Mouse (Mus musculus) kidney, embryonic 15.5 days (tissue): ENCODE results near the gene Pla2g12a. TPM values are rescaled to one million over a fixed set of nuclear protein-coding genes. Genes with fewer than 3 reads are reported as not detected.

Experiments used
- ATAC-seq: fragments of 200-750 bp; cut with Nextera tagmentation; replicated peaks from 2 replicates; pipeline ENCODE4 v1.8.0; 2017; ENCODE audit warnings: moderate TSS enrichment; ENCODE audit not compliant: low FRiP score
- H3K27ac ChIP-seq: fragments of 300-500 bp; sonication (generic); 2 replicates; pipeline ENCODE4 v1.5.1; 2015; ENCODE audit warnings: mild to moderate bottlenecking, inconsistent platforms
- H3K27me3 ChIP-seq: fragments of 300-500 bp; sonication (generic); 2 replicates; pipeline ENCODE4 v1.6.1; 2015; ENCODE audit warnings: inconsistent platforms
- H3K36me3 ChIP-seq: fragments of 300-500 bp; sonication (generic); 2 replicates; pipeline ENCODE4 v1.6.1; 2015; ENCODE audit warnings: inconsistent platforms
- H3K4me1 ChIP-seq: fragments of 300-500 bp; sonication (generic); 2 replicates; pipeline ENCODE4 v1.6.1; 2015; ENCODE audit warnings: inconsistent platforms
- H3K4me2 ChIP-seq: fragments of 300-500 bp; sonication (generic); 2 replicates; pipeline ENCODE4 v1.6.1; 2015; ENCODE audit warnings: moderate library complexity, mild to moderate bottlenecking, inconsistent platforms
- H3K4me3 ChIP-seq: fragments of 300-500 bp; sonication (generic); replicated peaks from 2 replicates; pipeline ENCODE4 v1.5.1; 2015; ENCODE audit warnings: mild to moderate bottlenecking, inconsistent platforms
- H3K9ac ChIP-seq: fragments of 300-500 bp; sonication (generic); 2 replicates; pipeline ENCODE4 v1.6.1; 2015; ENCODE audit warnings: mild to moderate bottlenecking, inconsistent platforms
- H3K9me3 ChIP-seq: fragments of 300-500 bp; sonication (generic); replicated peaks from 2 replicates; pipeline ENCODE4 v1.6.1; 2016; ENCODE audit warnings: inconsistent platforms
- WGBS: fragments of 180-500 bp; shearing (Covaris S2); methylation state at CpG from one replicate; pipeline ENCODE4 v1.1.7; 2015; ENCODE audit warnings: mixed read lengths; 5-methylcytosine and 5-hydroxymethylcytosine counted together
- polyA plus RNA-seq: library from polyadenylated mRNA; unstranded; fragments of >200 nt; fragmentation: Nextera tagmentation; extraction: Ambion mirVana; gene quantifications from 2 replicates; pipeline ENCODE4 v1.2.1, GENCODE M21; 2015

The Pla2g12a gene
- polyA plus RNA-seq, 1 experiment from 2014 or later: 43.8 TPM

- Histone ChIP-seq H3K4me3 (no peak overlapping the region), H3K27me3 (no peaks in the 10 kb centered on the region), H3K36me3 (peaks cover 26% of the 10 kb centered on the region), H3K4me1 (peaks cover 21% of the 10 kb centered on the region), H3K9me3 (no peaks in the 10 kb centered on the region), H3K9ac (no peak overlapping the region), H3K4me2 (no peak overlapping the region), H3K27ac (no peak overlapping the region)
- ATAC-seq: no peak
- whole genome bisulfite sequencing: 83% methylated on average over 8 of the region's 8 CpGs
These were observed 25.5 kb downstream of the Pla2g12a start for GRCm38 (mm10) chr3:129903866-129904265.

DNA sequence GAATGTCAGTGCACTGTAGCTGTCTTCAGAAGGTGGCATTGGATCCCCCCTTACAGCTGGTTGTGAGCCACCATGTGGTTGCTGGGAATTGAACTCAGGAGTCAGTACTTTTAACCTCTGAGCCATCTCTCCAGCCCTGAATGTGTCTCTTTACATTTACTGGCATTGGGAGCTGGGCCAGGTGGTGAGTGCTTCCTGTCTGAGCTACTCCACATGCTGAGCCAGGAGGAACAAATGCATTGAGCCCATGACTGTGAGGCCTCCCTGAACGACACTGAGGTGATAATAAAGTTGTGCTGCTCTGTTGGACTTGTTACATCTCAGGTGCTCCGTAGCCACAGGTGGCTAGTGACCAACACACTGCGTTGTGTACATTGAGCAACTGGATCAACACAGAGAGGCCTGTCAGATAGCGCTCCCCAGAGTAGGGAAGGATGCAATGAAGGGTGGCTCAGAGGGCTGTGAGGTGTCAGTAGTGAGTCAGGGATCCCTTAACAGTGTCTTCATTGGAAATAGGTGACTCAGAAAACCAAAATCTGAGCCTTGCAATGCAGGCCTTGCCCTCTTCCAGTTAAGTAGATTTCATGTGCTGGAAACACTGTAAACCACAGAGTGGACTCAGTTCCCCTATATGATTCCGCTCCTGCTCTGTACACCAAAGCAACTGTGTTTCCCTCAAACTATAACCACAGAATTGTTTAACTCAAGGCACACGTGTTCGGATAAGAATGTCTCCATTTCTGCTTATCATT lies 26.2 kb downstream of the Pla2g12a start:
- H3K27ac ChIP-seq: no peak overlapping the region
- H3K4me3 ChIP-seq: no peak overlapping the region
- no peak overlapping the region for H3K9ac ChIP-seq
- H3K36me3 ChIP-seq: peaks cover 33% of the 10 kb centered on the region
- no peaks in the 10 kb centered on the region for H3K27me3 ChIP-seq
- H3K4me1 ChIP-seq: peaks cover 21% of the 10 kb centered on the region
- H3K4me2 ChIP-seq: no peak overlapping the region
- WGBS: 85% methylated on average over 7 of the region's 7 CpGs
- ATAC-seq: no peak
- H3K9me3 ChIP-seq: no peaks in the 10 kb centered on the region

GRCm38 (mm10) chr3:129912025-129912424 lies 33.6 kb downstream of the Pla2g12a start:
- H3K4me1 ChIP-seq: no peaks in the 10 kb centered on the region
- H3K4me3 ChIP-seq: no peak overlapping the region
- no peak overlapping the region for H3K27ac ChIP-seq
- H3K4me2 ChIP-seq: no peak overlapping the region
- H3K9ac ChIP-seq: no peak overlapping the region
- ATAC-seq: no peak
- H3K36me3 ChIP-seq: peaks cover 73% of the 10 kb centered on the region
- no peaks in the 10 kb centered on the region for H3K27me3 ChIP-seq
- WGBS: 96% methylated on average over 14 of the region's 14 CpGs
- no peaks in the 10 kb centered on the region for H3K9me3 ChIP-seq

DNA sequence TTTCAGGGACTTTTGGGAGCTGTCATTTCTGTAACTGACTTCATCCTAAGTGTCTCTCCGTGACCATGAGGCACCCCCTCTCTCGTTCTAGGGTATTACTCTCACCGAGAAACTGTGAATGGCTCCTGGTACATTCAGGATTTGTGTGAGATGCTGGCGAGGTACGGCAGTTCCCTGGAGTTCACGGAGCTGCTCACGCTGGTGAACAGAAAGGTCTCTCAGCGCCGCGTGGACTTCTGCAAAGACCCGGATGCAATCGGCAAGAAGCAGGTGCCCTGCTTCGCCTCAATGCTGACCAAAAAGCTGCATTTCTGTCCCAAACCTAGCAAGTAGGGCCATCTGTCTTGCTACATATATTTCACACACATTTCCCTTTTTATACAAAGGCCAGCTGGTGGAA lies 34.8 kb downstream of the Pla2g12a start:
- ATAC-seq: no peak
- H3K4me3 ChIP-seq: no peak overlapping the region
- WGBS: 93% methylated on average over 13 of the region's 13 CpGs
- H3K4me1 ChIP-seq: no peaks in the 10 kb centered on the region
- no peak overlapping the region for H3K27ac ChIP-seq
- H3K9me3 ChIP-seq: no peaks in the 10 kb centered on the region
- peaks cover 70% of the 10 kb centered on the region for H3K36me3 ChIP-seq
- H3K9ac ChIP-seq: no peak overlapping the region
- H3K4me2 ChIP-seq: no peak overlapping the region
- no peaks in the 10 kb centered on the region for H3K27me3 ChIP-seq

- whole genome bisulfite sequencing: 83% methylated on average over 3 of the region's 3 CpGs
- Histone ChIP-seq H3K36me3 (peaks cover 29% of the 10 kb centered on the region), H3K4me3 (no peak overlapping the region), H3K27me3 (no peaks in the 10 kb centered on the region), H3K4me1 (no peaks in the 10 kb centered on the region), H3K9me3 (no peaks in the 10 kb centered on the region), H3K27ac (no peak overlapping the region), H3K4me2 (no peak overlapping the region), H3K9ac (no peak overlapping the region)
- no peak for ATAC-seq
These were observed 39.0 kb downstream of the Pla2g12a start for GRCm38 (mm10) chr3:129917424-129917823.

DNA sequence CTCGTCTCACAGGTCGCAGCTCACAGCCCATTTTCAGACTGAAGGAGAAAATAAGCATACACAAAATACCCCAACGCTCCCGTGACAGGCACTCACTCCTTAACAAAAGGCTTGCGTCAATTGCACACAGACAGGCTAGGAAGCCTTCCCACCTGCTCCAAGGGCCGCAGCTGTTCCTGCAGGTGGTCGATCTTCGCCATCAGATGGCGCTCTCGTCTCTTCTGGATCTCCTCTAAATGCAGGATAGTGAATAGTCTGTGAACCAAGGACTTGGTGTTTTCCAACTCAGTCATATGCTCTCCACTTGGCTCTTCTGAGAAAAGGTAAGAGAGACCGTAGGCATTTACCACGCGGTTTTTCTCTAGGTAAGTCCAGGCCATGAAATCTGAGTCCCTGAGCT lies 40.0 kb downstream of the Pla2g12a start:
- H3K4me3 ChIP-seq: no peak overlapping the region
- no peaks in the 10 kb centered on the region for H3K27me3 ChIP-seq
- no peak overlapping the region for H3K9ac ChIP-seq
- 15% methylated on average over 13 of the region's 13 CpGs for WGBS
- no peaks in the 10 kb centered on the region for H3K9me3 ChIP-seq
- H3K27ac ChIP-seq: no peak overlapping the region
- no peak overlapping the region for H3K4me2 ChIP-seq
- H3K4me1 ChIP-seq: no peaks in the 10 kb centered on the region
- 0 out of 2 replicates have a peak, but pooled peaks have one; percentile 46 for ATAC-seq
- H3K36me3 ChIP-seq: peaks cover 19% of the 10 kb centered on the region

DNA sequence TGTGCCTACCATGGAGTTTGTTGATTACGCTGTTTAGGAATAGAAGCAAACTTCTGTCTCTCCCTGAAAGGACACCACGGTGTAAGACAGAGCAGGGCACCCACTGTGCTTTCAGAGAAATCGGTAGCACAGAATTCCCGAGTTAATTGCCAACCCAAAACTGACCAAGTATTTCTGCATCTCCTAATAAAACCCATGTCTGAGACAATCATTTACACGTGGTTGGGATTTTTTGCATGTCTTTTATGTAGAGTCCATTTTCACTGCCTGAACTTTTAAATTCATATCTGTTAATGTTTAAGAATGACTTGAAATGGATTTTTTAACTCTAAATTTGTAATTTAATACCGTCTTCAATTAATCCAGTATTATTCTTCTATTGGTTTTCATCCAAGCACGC lies 45.2 kb downstream of the Pla2g12a start:
- 86% methylated on average over 7 of the region's 7 CpGs for WGBS

DNA sequence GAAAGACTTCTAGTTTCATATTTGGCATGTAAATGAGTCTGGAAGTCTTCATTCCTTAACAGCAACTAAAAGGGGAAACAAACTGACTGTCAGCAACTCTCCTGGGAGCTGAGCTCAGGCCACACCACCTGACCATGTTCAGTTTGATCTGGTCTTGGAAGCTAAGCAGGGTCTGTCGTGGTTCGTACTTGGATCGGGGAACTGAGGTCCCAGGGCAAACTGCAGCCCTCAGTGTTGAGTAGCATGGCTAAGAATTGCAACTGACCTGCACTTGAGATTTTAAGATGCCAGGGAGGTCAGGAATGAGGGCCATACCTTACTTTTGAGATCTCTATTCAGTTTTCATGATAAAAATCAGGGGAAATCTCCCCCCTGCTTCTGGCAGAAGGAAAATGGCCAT lies 47.5 kb downstream of the Pla2g12a start:
- Histone ChIP-seq H3K27me3 (no peaks in the 10 kb centered on the region), H3K9me3 (no peaks in the 10 kb centered on the region), H3K36me3 (no peaks in the 10 kb centered on the region), H3K4me1 (no peaks in the 10 kb centered on the region), H3K4me2 (no peak overlapping the region), H3K4me3 (no peak overlapping the region), H3K27ac (no peak overlapping the region), H3K9ac (no peak overlapping the region)
- no peak for ATAC-seq
- whole genome bisulfite sequencing: 86% methylated on average over 3 of the region's 3 CpGs

More for the DNA sequence above, 45.2 kb downstream of the Pla2g12a start:
- Histone ChIP-seq H3K27ac (no peak overlapping the region), H3K4me3 (no peak overlapping the region), H3K4me1 (no peaks in the 10 kb centered on the region), H3K4me2 (no peak overlapping the region), H3K36me3 (no peaks in the 10 kb centered on the region), H3K9me3 (no peaks in the 10 kb centered on the region), H3K27me3 (no peaks in the 10 kb centered on the region), H3K9ac (no peak overlapping the region)
- no peak for ATAC-seq

DNA sequence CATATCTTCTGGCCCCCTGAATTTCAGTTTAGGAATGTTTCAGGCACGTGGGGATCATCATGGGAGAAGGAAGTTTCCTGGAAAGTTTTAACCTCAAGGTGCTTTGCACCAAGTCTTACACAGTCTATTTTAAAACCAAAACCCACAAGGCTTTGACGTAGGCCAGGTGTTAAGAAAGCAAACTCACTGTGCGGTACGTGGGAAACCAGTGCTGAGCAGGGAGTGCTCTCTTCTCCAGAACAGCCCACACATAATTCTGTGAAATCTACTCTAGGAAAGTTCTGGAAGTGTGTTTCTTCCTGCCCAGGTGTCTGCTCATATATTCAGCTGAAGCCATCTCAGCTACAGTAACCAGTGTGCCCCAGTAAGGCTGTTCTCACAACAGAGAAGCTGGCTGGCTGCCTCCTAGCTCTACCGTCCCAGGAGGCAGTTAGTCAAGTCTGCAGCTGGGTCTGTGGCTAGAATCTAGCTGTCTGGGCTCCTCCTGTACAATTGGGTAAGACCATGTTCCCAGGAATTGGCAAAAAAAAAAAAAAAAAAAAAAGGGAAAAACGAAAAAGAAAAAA lies 51.9 kb downstream of the Pla2g12a start:
- no peak overlapping the region for H3K27ac ChIP-seq
- H3K4me3 ChIP-seq: no peak overlapping the region
- H3K4me1 ChIP-seq: no peaks in the 10 kb centered on the region
- no peaks in the 10 kb centered on the region for H3K9me3 ChIP-seq
- 56% methylated on average over 6 of the region's 6 CpGs for WGBS
- no peak for ATAC-seq
- H3K9ac ChIP-seq: no peak overlapping the region
- no peaks in the 10 kb centered on the region for H3K36me3 ChIP-seq
- H3K27me3 ChIP-seq: no peaks in the 10 kb centered on the region
- no peak overlapping the region for H3K4me2 ChIP-seq

DNA sequence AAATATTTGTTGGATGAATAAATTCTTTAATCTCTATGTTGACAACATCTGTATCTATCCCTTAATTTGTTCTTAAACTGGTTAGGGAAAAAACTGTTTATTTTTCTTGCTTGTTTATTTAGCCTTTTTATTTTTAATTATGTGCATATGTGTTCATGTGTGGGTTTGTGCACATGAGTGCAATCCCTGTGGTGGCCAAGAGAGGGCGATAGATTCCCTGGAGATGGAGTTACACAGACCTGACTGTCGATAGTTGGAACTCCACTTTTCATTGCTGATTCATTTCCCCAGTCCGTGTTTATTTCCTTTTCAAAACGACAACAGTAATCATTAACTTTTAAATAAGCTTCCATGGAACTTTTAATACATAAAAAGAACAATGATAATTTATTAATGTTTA lies 54.0 kb downstream of the Pla2g12a start:
- no peak overlapping the region for H3K4me3 ChIP-seq
- ATAC-seq: no peak
- no peaks in the 10 kb centered on the region for H3K9me3 ChIP-seq
- H3K9ac ChIP-seq: no peak overlapping the region
- H3K4me1 ChIP-seq: no peaks in the 10 kb centered on the region
- 49% methylated on average over 4 of the region's 4 CpGs for WGBS
- H3K27me3 ChIP-seq: no peaks in the 10 kb centered on the region
- no peak overlapping the region for H3K27ac ChIP-seq
- no peak overlapping the region for H3K4me2 ChIP-seq
- no peaks in the 10 kb centered on the region for H3K36me3 ChIP-seq

- Histone ChIP-seq H3K36me3 (no peaks in the 10 kb centered on the region), H3K4me1 (0 out of 2 replicates have a peak, but pooled peaks cover 4% of the 10 kb centered on the region), H3K9ac (no peak overlapping the region), H3K9me3 (no peaks in the 10 kb centered on the region), H3K27ac (no peak overlapping the region), H3K27me3 (no peaks in the 10 kb centered on the region), H3K4me2 (no peak overlapping the region), H3K4me3 (no peak overlapping the region)
- WGBS: 32% methylated on average over 9 of the region's 9 CpGs
- no peak for ATAC-seq
These were observed 58.2 kb downstream of the Pla2g12a start for GRCm38 (mm10) chr3:129936561-129936960.

GRCm38 (mm10) chr3:129937848-129938247 lies 59.4 kb downstream of the Pla2g12a start:
- H3K4me2 ChIP-seq: no peak overlapping the region
- H3K27ac ChIP-seq: no peak overlapping the region
- 28% methylated on average over 3 of the region's 3 CpGs for WGBS
- H3K9ac ChIP-seq: no peak overlapping the region
- H3K4me3 ChIP-seq: no peak overlapping the region
- 0 out of 2 replicates have a peak, but pooled peaks cover 4% of the 10 kb centered on the region for H3K4me1 ChIP-seq
- no peaks in the 10 kb centered on the region for H3K36me3 ChIP-seq
- H3K9me3 ChIP-seq: no peaks in the 10 kb centered on the region
- no peak for ATAC-seq
- H3K27me3 ChIP-seq: no peaks in the 10 kb centered on the region
